31 mouse cellular contexts compared by ENCODE assay signal in genomic region chr15:28114180-28114747, GRCm38 (mm10).
DNase-seq lines count a peak whose midpoint lies in the region; ATAC-seq lines count a peak whose summit lies in the region.
"Had no signal": no experiment of that assay in that cellular context is flagged by ENCODE, and none has a peak within 500 bp of the region (broad histone marks: within the 10 kb centered on the region; RNA-seq: fewer than 3 reads in every experiment).

No protein-coding gene starts in this region.

- H3K9ac ChIP-seq in kidney, embryonic 14.5 days (ENCODE audit: low read depth, low read length): no peak overlapping the region
- H3K9ac ChIP-seq: embryonic facial prominence, embryonic 15.5 days; forebrain, embryonic 13.5 days; heart, embryonic 15.5 days; hindbrain, embryonic 13.5 days; limb, embryonic 15.5 days; liver, embryonic 14.5 days had no signal

- no peak overlapping the region for H3K27ac ChIP-seq in kidney, embryonic 14.5 days (ENCODE audit: low read depth, low read length)
- H3K27ac ChIP-seq: embryonic facial prominence, embryonic 10.5 days; embryonic facial prominence, embryonic 15.5 days; forebrain, embryonic 13.5 days; heart, embryonic 10.5 days; heart, embryonic 15.5 days; hindbrain, embryonic 13.5 days; limb, embryonic 10.5 days; limb, embryonic 15.5 days; liver, embryonic 14.5 days; macrophage had no signal

- H3K4me1 ChIP-seq in kidney, embryonic 14.5 days (ENCODE audit: control insufficient read depth, insufficient read depth, low read length): no peaks in the 10 kb centered on the region
- H3K4me1 ChIP-seq: embryonic facial prominence, embryonic 10.5 days; embryonic facial prominence, embryonic 15.5 days; heart, embryonic 10.5 days; heart, embryonic 15.5 days; hindbrain, embryonic 13.5 days; limb, embryonic 10.5 days; limb, embryonic 15.5 days had no signal

- WGBS in kidney, embryonic 14.5 days: 62% methylated on average over 6 of the region's 6 CpGs

- H3K9me3 ChIP-seq in kidney, embryonic 14.5 days (ENCODE audit: control insufficient read depth, low read length): no peaks in the 10 kb centered on the region
- H3K9me3 ChIP-seq: embryonic facial prominence, embryonic 10.5 days; embryonic facial prominence, embryonic 15.5 days; forebrain, embryonic 13.5 days; heart, embryonic 10.5 days; heart, embryonic 15.5 days; hindbrain, embryonic 13.5 days; limb, embryonic 10.5 days; limb, embryonic 15.5 days had no signal

- ATAC-seq in kidney, embryonic 14.5 days (ENCODE audit: low FRiP score, low TSS enrichment): no peak; the same call in 1 of the 2 replicates
- ATAC-seq: activated CD4-positive, CD25-positive, alpha-beta regulatory T cell, adult 4 months; forebrain, embryonic 13.5 days; intestine, postnatal 0 days had no signal

- H3K4me3 ChIP-seq in kidney, embryonic 14.5 days (ENCODE audit: low read length): no peak overlapping the region
- H3K4me3 ChIP-seq: embryonic facial prominence, embryonic 10.5 days; embryonic facial prominence, embryonic 15.5 days; forebrain, embryonic 13.5 days; heart, embryonic 10.5 days; heart, embryonic 15.5 days; hindbrain, embryonic 13.5 days; limb, embryonic 10.5 days; limb, embryonic 15.5 days had no signal

- H3K4me2 ChIP-seq in kidney, embryonic 14.5 days (replicated peaks; ENCODE audit: low read depth, low read length): no peak overlapping the region
- H3K4me2 ChIP-seq: embryonic facial prominence, embryonic 15.5 days; forebrain, embryonic 13.5 days; heart, embryonic 15.5 days; hindbrain, embryonic 13.5 days; limb, embryonic 15.5 days had no signal

- H3K27me3 ChIP-seq in kidney, embryonic 14.5 days (ENCODE audit: control insufficient read depth, insufficient read depth, low read length): no peaks in the 10 kb centered on the region
- H3K27me3 ChIP-seq: embryonic facial prominence, embryonic 15.5 days; heart, embryonic 15.5 days; hindbrain, embryonic 13.5 days; limb, embryonic 15.5 days had no signal

- peak; percentile 67 for DNase-seq in kidney, adult 11 months
- peak; percentile 61 to 74 for DNase-seq in kidney, adult 8-10 months
- peak; percentile 22 for DNase-seq in kidney, postnatal 10 days
- DNase-seq in liver: no peak
- DNase-seq in ovary, postnatal 10 days (ENCODE audit: low spot score): no peak
- DNase-seq in left cerebral cortex, adult 11 months (ENCODE audit: low spot score): no peak
- DNase-seq: adrenal gland, adult 8-10 months; cerebellum, adult 8-10 months; cerebellum, postnatal 25 days; gastrocnemius, postnatal 14 days; heart, postnatal 36 days; layer of hippocampus, postnatal 36 days; lung, adult 2 months; lung, postnatal 10 days; midbrain, embryonic 14.5 days; right cerebral cortex, postnatal 25 days; thymus, adult 2 months; thymus, postnatal 4 days had no signal

- no peaks in the 10 kb centered on the region for H3K36me3 ChIP-seq in kidney, embryonic 14.5 days (ENCODE audit: control insufficient read depth, insufficient read depth, low read length)
- H3K36me3 ChIP-seq: embryonic facial prominence, embryonic 10.5 days; embryonic facial prominence, embryonic 15.5 days; heart, embryonic 10.5 days; heart, embryonic 15.5 days; hindbrain, embryonic 13.5 days; limb, embryonic 10.5 days; limb, embryonic 15.5 days had no signal

Comparison
In these comparisons a context has a peak if more than half of its experiments do, and no peak if none do; other contexts are left out.
1. DNase-seq: peak in kidney, adult 11 months (single experiment), kidney, adult 8-10 months (2 of 2) and kidney, postnatal 10 days (single experiment); none in liver (single experiment), ovary, postnatal 10 days (single experiment) and left cerebral cortex, adult 11 months (single experiment).